Mouse (Mus musculus): Measurements from ENCODE around the gene Zc2hc1c. TPM values are rescaled to one million over a fixed set of nuclear protein-coding genes. Genes with fewer than 3 reads are reported as not detected.

Gene Zc2hc1c
- total RNA-seq, 2 experiments from 2014 or later: 0.72 to 1.0 TPM

DNA sequence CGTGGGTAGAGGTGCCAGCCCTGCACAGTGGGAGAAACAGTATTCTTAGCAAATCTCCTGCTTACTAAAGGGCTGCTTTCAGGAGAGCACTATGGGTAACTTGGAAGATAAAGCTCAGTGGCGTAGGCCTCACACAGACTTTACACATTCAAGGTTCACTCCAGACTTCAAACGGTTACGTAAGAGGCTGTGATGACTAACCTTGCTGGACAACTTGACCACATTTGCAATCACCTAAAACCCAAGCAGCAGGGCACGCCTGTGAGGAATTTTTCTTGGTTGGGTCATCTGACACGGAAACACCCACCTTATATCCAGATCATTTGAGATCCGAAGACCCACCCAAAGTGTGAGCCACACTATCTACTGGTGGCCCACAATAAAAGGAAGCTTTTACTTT is 41.8 kb downstream of the Zc2hc1c start:
- intact Hi-C loops (cut with DNase I): no loop called here
- no peak for DNase-seq

DNA sequence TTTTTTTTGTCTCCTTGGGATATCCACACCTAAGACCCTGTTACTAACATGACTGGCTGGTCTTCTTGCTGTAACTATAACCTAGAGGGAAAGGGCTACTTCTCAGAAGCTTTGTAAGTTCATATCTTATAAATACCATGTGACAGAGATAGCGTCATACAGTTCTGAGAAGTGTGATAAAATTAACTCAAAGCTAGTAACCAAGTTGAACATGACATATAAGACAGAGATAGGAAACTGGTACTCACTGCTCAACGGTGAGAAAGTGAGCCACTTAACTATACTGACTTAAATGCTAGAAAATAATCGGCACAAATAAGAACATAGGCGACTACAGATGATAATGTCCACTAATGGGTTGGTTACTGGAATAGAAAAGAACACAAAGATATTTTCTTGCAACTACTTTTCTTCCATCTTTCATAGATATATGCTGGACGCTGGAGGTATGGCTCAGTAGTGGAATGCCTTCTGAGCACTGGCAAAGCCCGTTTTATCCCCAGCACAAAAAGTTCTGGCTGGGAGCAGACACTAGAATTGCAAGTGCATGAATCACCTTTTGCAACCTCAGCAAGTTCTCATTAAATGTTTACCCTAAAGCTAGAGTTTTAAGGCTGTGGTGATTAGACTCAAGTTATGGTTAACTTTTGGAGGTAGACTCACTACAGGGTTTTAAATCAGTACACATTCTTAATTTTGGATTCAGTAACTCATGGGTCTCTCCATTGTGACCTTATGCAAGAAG is 49.3 kb downstream of the Zc2hc1c start:
- intact Hi-C loops (cut with DNase I): no loop called here
- no peak for DNase-seq

DNA sequence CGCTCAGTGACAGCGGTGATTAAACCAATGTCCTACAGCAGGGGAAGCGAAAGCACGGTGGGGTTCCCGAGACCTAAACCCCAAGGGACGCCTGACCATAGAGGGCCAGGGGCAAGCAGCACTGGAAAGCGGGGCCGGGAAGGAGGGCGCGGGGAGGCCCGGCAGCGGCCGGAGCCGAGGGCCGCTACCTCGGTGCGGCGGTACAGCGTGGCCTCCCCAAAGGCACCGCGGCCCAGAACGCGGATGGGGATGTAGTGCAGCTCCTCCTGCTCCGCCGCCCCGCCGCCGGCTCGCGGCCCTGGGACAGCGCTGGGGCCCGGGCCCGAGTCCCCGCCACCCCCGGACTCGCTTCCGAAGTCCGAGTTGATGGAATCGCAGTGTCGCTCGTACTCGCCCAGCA is 50.4 kb downstream of the Zc2hc1c start:
- DNase-seq: peak in 1 of 2 experiments; percentile 11

DNA sequence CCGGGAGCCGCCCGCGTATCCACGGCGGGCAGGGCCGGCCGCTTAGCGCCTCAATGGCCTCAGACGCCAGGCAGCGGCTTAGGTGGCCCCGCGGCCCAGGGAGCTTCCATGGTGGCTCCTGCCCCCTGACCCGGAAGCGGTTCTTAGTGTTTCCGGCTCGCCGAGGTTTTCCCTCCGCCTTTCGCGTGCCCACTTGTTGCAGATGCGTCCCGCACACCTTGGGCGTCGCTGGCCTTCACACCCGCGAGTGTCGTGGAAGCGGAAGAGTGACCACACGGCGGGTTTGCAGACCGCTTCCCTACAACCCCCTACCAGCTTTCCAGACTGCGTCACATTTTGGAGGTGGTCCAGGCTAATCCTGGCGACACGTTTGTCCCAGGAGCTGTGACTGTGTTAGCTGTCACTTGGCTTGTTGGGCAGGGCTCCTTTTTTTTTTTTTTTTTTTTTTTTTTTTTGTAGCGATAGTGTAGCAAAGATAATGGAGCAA is 50.9 kb downstream of the Zc2hc1c start, which contains the start of gene Nek9:
Nek9 (minus strand) TSS at position 120 of the 487 bp plus-strand sequence.
- DNase-seq: peak; percentile 92 to 93
- intact Hi-C loops (cut with DNase I): no loop called here

More for the DNA sequence above, 50.4 kb downstream of the Zc2hc1c start:
- intact Hi-C loops (cut with DNase I): no loop called here

DNA sequence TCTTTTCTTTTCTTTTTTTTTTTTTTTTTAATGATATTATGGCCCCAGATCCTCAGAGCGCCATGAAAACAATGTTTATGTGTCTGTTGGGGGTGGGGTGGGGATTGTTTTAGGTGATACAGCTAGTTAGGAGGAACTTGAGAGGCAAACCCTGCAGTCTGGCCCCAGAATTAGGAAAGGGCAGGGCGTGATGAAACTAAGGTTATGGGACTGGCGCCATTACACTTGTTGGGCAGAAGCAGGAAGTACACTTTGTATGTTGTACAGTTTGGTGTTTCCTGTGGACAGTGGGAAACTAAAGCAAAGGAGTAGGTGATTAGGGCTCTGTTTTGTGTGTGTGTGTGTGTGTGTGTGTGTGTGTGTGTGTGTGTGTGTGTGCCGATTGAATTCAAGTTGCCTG is 51.6 kb downstream of the Zc2hc1c start:
- DNase-seq: no peak
- intact Hi-C loops (cut with DNase I): loop anchor here (5.0 kb wide), 1 partner anchor 322 kb away; no protein-coding TSS in a partner anchor

DNA sequence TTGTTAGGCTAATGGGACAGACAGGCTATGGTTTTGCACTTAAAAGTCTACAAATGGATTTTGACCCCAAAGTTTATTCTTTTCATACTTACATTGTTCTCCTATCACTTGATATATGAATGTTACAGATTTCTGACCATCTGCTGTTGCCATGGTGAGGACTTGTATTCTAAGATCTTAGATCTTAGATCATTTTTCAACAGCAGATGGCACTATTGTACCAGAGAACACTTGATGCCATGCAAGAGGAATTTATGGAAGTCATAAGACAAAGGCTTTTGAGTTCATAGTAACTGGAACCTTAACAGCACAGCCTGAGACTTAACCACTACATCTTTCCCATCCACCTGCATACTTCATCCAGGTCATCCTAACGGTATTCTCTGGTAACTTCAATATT is 52.7 kb downstream of the Zc2hc1c start:
- no peak for DNase-seq
- intact Hi-C loops (cut with DNase I): loop anchor here (5.0 kb wide), 1 partner anchor 321 kb away; no protein-coding TSS in a partner anchor

DNA sequence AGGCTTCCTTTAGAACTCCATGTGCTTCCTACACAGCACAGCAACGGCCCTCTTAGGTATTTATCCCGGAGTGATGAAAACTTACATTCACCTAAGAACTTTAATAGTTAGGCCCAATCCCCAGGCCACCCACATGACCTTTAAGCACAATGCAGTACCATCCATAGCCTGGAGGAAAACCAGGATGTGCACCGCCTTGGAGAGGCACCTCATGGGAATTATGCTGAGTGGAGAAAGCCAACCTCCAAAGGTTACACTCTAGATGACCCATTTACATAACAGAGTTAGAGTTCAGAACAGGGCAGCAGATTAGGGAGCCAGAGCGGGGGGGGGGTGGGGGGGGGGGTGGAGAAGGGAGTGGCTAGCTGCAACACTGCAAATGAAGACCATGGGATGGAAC is 53.9 kb downstream of the Zc2hc1c start:
- intact Hi-C loops (cut with DNase I): loop anchor here (1.0 to 5.0 kb wide), 2 partner anchors 150 to 320 kb away; no protein-coding TSS in a partner anchor
- no peak for DNase-seq

DNA sequence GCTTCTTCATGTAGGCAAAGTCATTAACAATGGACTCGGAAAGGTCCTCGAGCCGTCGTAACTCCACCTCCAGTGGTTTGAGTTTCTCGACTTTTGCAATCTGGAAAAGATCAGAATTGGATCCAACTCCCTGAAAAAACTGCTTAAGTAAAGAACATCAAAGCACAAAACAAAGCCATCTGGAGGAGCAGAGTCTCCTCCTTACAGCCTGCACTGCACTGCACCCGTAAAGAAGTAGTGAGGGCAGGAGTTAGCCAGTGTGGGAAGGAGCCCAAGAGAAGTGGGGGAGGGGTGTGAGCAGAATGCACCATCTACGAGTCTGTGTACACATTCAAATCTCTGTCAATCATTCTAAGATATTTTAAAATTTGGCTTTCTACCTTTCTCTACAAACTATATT is 55.9 kb downstream of the Zc2hc1c start:
- intact Hi-C loops (cut with DNase I): loop anchor here (5.0 kb wide), 1 partner anchor 318 kb away; no protein-coding TSS in a partner anchor

DNA sequence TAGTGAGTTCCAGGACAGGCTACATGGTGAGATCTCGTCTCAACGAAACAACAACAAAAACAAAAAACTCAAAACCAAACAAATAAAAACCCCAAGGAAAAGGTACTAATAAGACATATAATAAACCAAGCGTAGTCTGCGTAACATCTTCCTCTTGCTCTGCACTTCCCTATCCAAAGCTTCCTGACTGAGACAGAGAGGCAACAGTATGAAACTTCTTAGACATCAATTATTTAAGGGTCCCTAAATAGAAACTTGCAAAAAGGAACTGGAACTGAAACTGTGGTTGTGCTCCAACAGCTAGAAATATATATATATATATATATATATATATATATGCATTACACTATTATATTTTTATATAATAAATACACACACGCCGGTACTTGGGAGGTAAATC is 57.2 kb downstream of the Zc2hc1c start:
- intact Hi-C loops (cut with DNase I): no loop called here

More for the DNA sequence above, 55.9 kb downstream of the Zc2hc1c start:
- DNase-seq: no peak

DNA sequence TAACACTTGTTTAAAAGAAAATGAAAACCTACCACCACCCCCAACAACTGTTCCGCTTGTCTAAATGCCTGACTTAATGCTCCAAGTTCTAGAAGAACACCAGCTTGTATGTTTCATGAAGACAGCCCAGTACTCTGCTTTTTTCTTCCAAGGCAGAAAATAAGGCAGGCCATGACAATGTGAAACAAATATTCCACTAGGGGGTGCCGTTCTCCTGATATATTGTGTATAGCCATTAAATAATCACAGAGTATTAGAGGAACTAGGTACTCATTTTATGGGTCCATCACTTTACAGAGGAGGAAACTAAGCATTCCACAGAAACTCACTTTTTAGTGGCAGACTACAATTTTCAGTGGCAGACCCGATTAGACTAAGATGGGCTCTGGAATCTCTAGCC is 58.0 kb downstream of the Zc2hc1c start:
- intact Hi-C loops (cut with DNase I): no loop called here
- no peak for DNase-seq

More for the DNA sequence above, 57.2 kb downstream of the Zc2hc1c start:
- no peak for DNase-seq

DNA sequence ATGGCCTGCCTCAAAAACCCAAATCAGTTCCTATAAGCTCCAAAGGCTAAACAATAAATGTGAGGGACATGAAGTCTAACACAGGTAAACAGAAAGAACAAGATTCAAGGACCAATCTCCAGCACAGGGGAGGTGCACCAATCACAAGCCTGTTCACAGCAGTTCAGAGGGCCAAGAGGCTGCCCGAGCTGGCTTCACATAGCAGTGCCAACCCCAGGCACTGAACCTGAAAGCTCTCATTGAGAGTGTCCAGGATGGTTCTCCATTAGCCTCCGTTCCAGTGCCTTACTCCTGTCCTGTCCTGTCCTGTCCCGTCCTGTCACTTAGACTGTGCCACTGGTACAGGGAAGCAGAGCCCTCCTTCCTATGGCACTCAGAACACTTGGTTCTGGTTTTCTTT is 58.8 kb downstream of the Zc2hc1c start:
- no peak for DNase-seq
- intact Hi-C loops (cut with DNase I): loop anchor here (1.0 kb wide), 1 partner anchor 141 kb away; no protein-coding TSS in a partner anchor

DNA sequence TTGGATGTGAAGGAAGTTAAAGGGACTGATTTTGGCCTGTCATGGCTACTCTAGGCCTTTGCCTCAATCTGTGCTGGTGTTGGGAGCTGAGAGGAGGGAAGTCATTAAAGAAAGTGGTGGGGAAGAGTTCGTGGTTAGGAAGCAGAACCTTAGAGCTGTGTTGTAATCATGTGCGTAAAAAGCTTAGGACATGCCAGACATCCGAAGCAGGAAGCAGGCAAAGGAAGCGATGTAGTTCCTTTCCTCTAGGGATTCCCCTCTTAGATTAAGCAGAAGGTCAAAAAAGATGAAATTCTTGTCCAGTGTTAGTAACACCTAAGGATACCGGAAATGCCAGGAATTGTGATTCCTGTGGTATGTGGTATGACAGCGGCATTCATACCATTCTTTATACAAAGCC is 59.9 kb downstream of the Zc2hc1c start:
- intact Hi-C loops (cut with DNase I): no loop called here
- no peak for DNase-seq

Small RNA genes within 50 kb of the gene (microRNA-seq; reads per million reads assigned to microRNA genes)
- 0 to 0.36 reads per million in 2 experiments for gene Mir6938

Other genes with a start within 250 kb of the Zc2hc1c start
- gene Prox2, start 177.8 kb upstream of the Zc2hc1c start, total RNA-seq (2021): 1 to 10 TPM; 1.1 to 2.2 TPM
- 100 to 1,000 TPM; 286 to 336 TPM for gene Dlst, start 177.8 kb upstream of the Zc2hc1c start, total RNA-seq (2021)
- gene Rps6kl1, start 137.3 kb upstream of the Zc2hc1c start, total RNA-seq (2021): 1 to 10 TPM in 1 of 2 experiments, under 1 TPM in 1; 0.64 to 1.1 TPM
- gene Pgf, start 110.8 kb upstream of the Zc2hc1c start, total RNA-seq (2021): 1 to 10 TPM; 1.2 to 1.9 TPM
- 10 to 100 TPM; 51.0 to 54.7 TPM for gene Eif2b2, start 69.1 kb upstream of the Zc2hc1c start, total RNA-seq (2021)
- 1 to 10 TPM; 6.5 to 7.0 TPM for gene Mlh3, start 18.0 kb upstream of the Zc2hc1c start, total RNA-seq (2021)
- 10 to 100 TPM; 38.0 to 38.6 TPM for gene Acyp1, start 153 bp upstream of the Zc2hc1c start, total RNA-seq (2021)
- gene Nek9, start 50.8 kb downstream of the Zc2hc1c start, total RNA-seq (2021): 100 to 1,000 TPM in 1 of 2 experiments, 10 to 100 TPM in 1; 86.2 to 105 TPM
- gene Tmed10, start 86.3 kb downstream of the Zc2hc1c start, total RNA-seq (2021): 100 to 1,000 TPM; 103 to 110 TPM
- 10 to 100 TPM in 1 of 2 experiments, 1 to 10 TPM in 1; 7.2 to 13.7 TPM for gene Fos, start 185.3 kb downstream of the Zc2hc1c start, total RNA-seq (2021)